In genomic region chr7:127142666-127143065, GRCm38 (mm10) we compare ENCODE assay signal across 34 mouse cellular contexts. TPM values are rescaled to one million over a fixed set of nuclear protein-coding genes. Genes with fewer than 3 reads are reported as not detected.
"Had no signal": no experiment of that assay in that cellular context is flagged by ENCODE, and none has a peak within 500 bp of the region (broad histone marks: within the 10 kb centered on the region; RNA-seq: fewer than 3 reads in every experiment).

No protein-coding gene starts in this region.

- ATAC-seq: hindbrain, postnatal 0 days; intestine, embryonic 16.5 days had no signal

- H3K27ac ChIP-seq: gastrocnemius, adult 2 months; heart, embryonic 10.5 days; hindbrain, embryonic 10.5 days; hindbrain, embryonic 12.5 days; hindbrain, embryonic 15.5 days; hindbrain, postnatal 0 days; kidney, embryonic 15.5 days; layer of hippocampus, adult 2 months; limb, embryonic 13.5 days; limb, embryonic 15.5 days had no signal

- H3K4me2 ChIP-seq: heart, embryonic 12.5 days; hindbrain, embryonic 12.5 days; hindbrain, embryonic 15.5 days; kidney, embryonic 15.5 days; limb, embryonic 13.5 days; limb, embryonic 15.5 days had no signal

- H3K4me3 ChIP-seq: gastrocnemius, adult 2 months; heart, embryonic 10.5 days; heart, embryonic 12.5 days; hindbrain, embryonic 10.5 days; hindbrain, embryonic 12.5 days; hindbrain, embryonic 15.5 days; kidney, embryonic 15.5 days; layer of hippocampus, adult 2 months; limb, embryonic 13.5 days; limb, embryonic 15.5 days had no signal

- H3K9ac ChIP-seq: heart, embryonic 12.5 days; hindbrain, embryonic 12.5 days; hindbrain, embryonic 15.5 days; kidney, embryonic 15.5 days; limb, embryonic 13.5 days; limb, embryonic 15.5 days had no signal

- H3K36me3 ChIP-seq: heart, embryonic 10.5 days; heart, embryonic 12.5 days; hindbrain, embryonic 10.5 days; hindbrain, embryonic 12.5 days; hindbrain, embryonic 15.5 days; kidney, embryonic 15.5 days; limb, embryonic 13.5 days; limb, embryonic 15.5 days had no signal

- H3K4me1 ChIP-seq: hindbrain, embryonic 15.5 days; limb, embryonic 13.5 days; limb, embryonic 15.5 days had no signal

- H3K27me3 ChIP-seq: heart, embryonic 12.5 days; hindbrain, embryonic 12.5 days; hindbrain, embryonic 15.5 days; kidney, embryonic 15.5 days; limb, embryonic 13.5 days; limb, embryonic 15.5 days had no signal

- DNase-seq: gastrocnemius, adult 2 months; gastrocnemius, postnatal 10 days; gastrocnemius, postnatal 25 days; heart, adult 18-20 months; heart, postnatal 10 days; heart, postnatal 4 days; kidney, adult 11 months; kidney, adult 2 months; kidney, adult 9 months; kidney, postnatal 10 days; kidney, postnatal 25 days; kidney, postnatal 4 days; layer of hippocampus, postnatal 36 days; left cerebral cortex, postnatal 4 days had no signal

- H3K9me3 ChIP-seq: heart, embryonic 10.5 days; heart, embryonic 12.5 days; hindbrain, embryonic 10.5 days; hindbrain, embryonic 12.5 days; hindbrain, embryonic 15.5 days; kidney, embryonic 15.5 days; limb, embryonic 13.5 days; limb, embryonic 15.5 days had no signal

RNA-seq across cellular contexts. Expression of gene Spn, which starts 5.0 kb away (rescaled TPM):
- polyA plus RNA-seq: hindbrain, embryonic 10.5 days; hindbrain, embryonic 12.5 days had no signal

RNA-seq across cellular contexts. Expression of gene Qprt, which starts 20.6 kb away (rescaled TPM):
- total RNA-seq: heart, adult 8-10 months; heart, postnatal 25 days; layer of hippocampus, adult 2 months had no signal

RNA-seq across cellular contexts. Expression of gene Zg16, which starts 55.5 kb away (rescaled TPM):
- total RNA-seq: gastrocnemius, adult 2 months; gastrocnemius, postnatal 10 days; gastrocnemius, postnatal 25 days; heart, adult 18-20 months; heart, adult 8-10 months; heart, postnatal 10 days; heart, postnatal 25 days; heart, postnatal 4 days; hindbrain, postnatal 0 days; layer of hippocampus, adult 2 months; layer of hippocampus, postnatal 14 days; layer of hippocampus, postnatal 36 days; left cerebral cortex, adult 18-20 months; left cerebral cortex, adult 8-10 months; left cerebral cortex, postnatal 10 days; left cerebral cortex, postnatal 25 days; left cerebral cortex, postnatal 4 days had no signal
- polyA plus RNA-seq: heart, embryonic 10.5 days; heart, embryonic 12.5 days; heart, embryonic 14.5 days; hindbrain, embryonic 10.5 days; hindbrain, embryonic 12.5 days; hindbrain, embryonic 15.5 days; hindbrain, postnatal 0 days; kidney, adult 2 months; kidney, embryonic 15.5 days; limb, embryonic 11.5 days; limb, embryonic 13.5 days; limb, embryonic 15.5 days had no signal
